Mouse (Mus musculus): ENCODE results near the gene Eps15l1. TPM values are rescaled to one million over a fixed set of nuclear protein-coding genes. Genes with fewer than 3 reads are reported as not detected.

Eps15l1 gene
- polyA plus RNA-seq, 1 experiment from 2014 or later: 20.7 TPM

GRCm38 (mm10) chr8:72337034-72337433 lies 84.2 kb downstream of the Eps15l1 start:
- peaks cover 22% of the 10 kb centered on the region; the same call in 1 of the 2 replicates for H3K36me3 ChIP-seq (ENCODE audit: control insufficient read depth, insufficient read depth, low read length)
- TF ChIP-seq CTCF (IDR thresholded peaks at IDR 0.05; ENCODE audit: low read depth) (no peak), EP300 (optimal IDR thresholded peaks at IDR 0.05) (no peak)
- ATAC-seq (ENCODE audit: low FRiP score, low TSS enrichment): no peak
- H3K9ac ChIP-seq (ENCODE audit: low read length): no peak overlapping the region
- H3K27me3 ChIP-seq (ENCODE audit: control insufficient read depth, insufficient read depth, low read length): no peaks in the 10 kb centered on the region
- no peak overlapping the region for H3K4me2 ChIP-seq (replicated peaks; ENCODE audit: low read depth)
- no peak overlapping the region for H3K27ac ChIP-seq (replicated peaks)
- H3K4me1 ChIP-seq (replicated peaks; ENCODE audit: control insufficient read depth, insufficient read depth): no peaks in the 10 kb centered on the region
- H3K9me3 ChIP-seq (ENCODE audit: control insufficient read depth, low read length): no peaks in the 10 kb centered on the region
- no peak overlapping the region for H3K4me3 ChIP-seq (ENCODE audit: low read depth, low read length)
- no peak for DNase-seq (ENCODE audit: low spot score)

GRCm38 (mm10) chr8:72336273-72336672 lies 85.0 kb downstream of the Eps15l1 start:
- no peaks in the 10 kb centered on the region for H3K27me3 ChIP-seq (ENCODE audit: control insufficient read depth, insufficient read depth, low read length)
- no peak for TF ChIP-seq CTCF (IDR thresholded peaks at IDR 0.05; ENCODE audit: low read depth)
- TF ChIP-seq EP300 (optimal IDR thresholded peaks at IDR 0.05): no peak
- no peak for ATAC-seq (ENCODE audit: low FRiP score, low TSS enrichment)
- H3K4me3 ChIP-seq (ENCODE audit: low read depth, low read length): no peak overlapping the region
- H3K4me2 ChIP-seq (replicated peaks; ENCODE audit: low read depth): no peak overlapping the region
- DNase-seq (ENCODE audit: low spot score): no peak
- no peak overlapping the region for H3K27ac ChIP-seq (replicated peaks)
- H3K9me3 ChIP-seq (ENCODE audit: control insufficient read depth, low read length): no peaks in the 10 kb centered on the region
- peaks cover 17% of the 10 kb centered on the region; the same call in 1 of the 2 replicates for H3K36me3 ChIP-seq (ENCODE audit: control insufficient read depth, insufficient read depth, low read length)
- H3K4me1 ChIP-seq (replicated peaks; ENCODE audit: control insufficient read depth, insufficient read depth): no peaks in the 10 kb centered on the region
- WGBS: 47% methylated on average over 2 of the region's 2 CpGs
- no peak overlapping the region for H3K9ac ChIP-seq (ENCODE audit: low read length)

DNA sequence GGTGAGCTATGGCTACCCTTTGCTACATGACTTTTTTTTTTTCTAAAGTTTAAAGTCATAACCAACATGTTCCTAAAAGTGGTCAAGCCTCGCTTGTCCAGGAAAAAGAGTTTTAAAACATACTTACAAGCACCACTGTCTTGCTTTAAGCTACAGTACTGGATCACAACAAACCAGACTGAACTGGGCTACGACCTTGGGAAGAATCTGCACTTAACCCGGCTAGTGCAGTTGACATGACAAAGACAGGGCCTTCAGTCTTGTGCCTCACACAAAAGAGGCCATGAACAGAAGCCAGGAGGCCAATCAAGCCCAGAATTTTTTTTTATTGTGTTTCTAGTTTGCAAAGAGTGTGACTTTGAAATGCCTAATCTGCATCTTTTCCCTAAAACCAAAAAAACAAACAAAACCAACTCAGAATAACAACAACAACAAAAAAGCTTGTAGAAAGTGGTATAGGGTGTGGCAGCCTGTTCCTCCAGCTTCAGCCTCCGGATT lies 87.1 kb downstream of the Eps15l1 start:
- WGBS: 76% methylated on average over 4 of the region's 4 CpGs
- peaks cover 6% of the 10 kb centered on the region; the same call in 1 of the 2 replicates for H3K36me3 ChIP-seq (ENCODE audit: control insufficient read depth, insufficient read depth, low read length)
- TF ChIP-seq CTCF (IDR thresholded peaks at IDR 0.05; ENCODE audit: low read depth) (no peak), EP300 (optimal IDR thresholded peaks at IDR 0.05) (no peak)
- H3K27me3 ChIP-seq (ENCODE audit: control insufficient read depth, insufficient read depth, low read length): no peaks in the 10 kb centered on the region
- H3K9me3 ChIP-seq (ENCODE audit: control insufficient read depth, low read length): no peaks in the 10 kb centered on the region
- no peak for ATAC-seq (ENCODE audit: low FRiP score, low TSS enrichment)
- H3K9ac ChIP-seq (ENCODE audit: low read length): no peak overlapping the region
- DNase-seq (ENCODE audit: low spot score): no peak
- H3K4me1 ChIP-seq (replicated peaks; ENCODE audit: control insufficient read depth, insufficient read depth): no peaks in the 10 kb centered on the region
- H3K4me2 ChIP-seq (replicated peaks; ENCODE audit: low read depth): no peak overlapping the region
- no peak overlapping the region for H3K27ac ChIP-seq (replicated peaks)
- H3K4me3 ChIP-seq (ENCODE audit: low read depth, low read length): no peak overlapping the region

GRCm38 (mm10) chr8:72333429-72334143 lies 87.7 kb downstream of the Eps15l1 start:
- Histone ChIP-seq H3K27me3 (ENCODE audit: control insufficient read depth, insufficient read depth, low read length) (no peaks in the 10 kb centered on the region), H3K36me3 (ENCODE audit: control insufficient read depth, insufficient read depth, low read length) (peaks cover 6% of the 10 kb centered on the region; the same call in 1 of the 2 replicates), H3K4me1 (replicated peaks; ENCODE audit: control insufficient read depth, insufficient read depth) (no peaks in the 10 kb centered on the region), H3K4me2 (replicated peaks; ENCODE audit: low read depth) (no peak overlapping the region), H3K4me3 (ENCODE audit: low read depth, low read length) (no peak overlapping the region), H3K9ac (ENCODE audit: low read length) (no peak overlapping the region), H3K9me3 (ENCODE audit: control insufficient read depth, low read length) (no peaks in the 10 kb centered on the region), H3K27ac (replicated peaks) (no peak overlapping the region)
- TF ChIP-seq CTCF (IDR thresholded peaks at IDR 0.05; ENCODE audit: low read depth): no peak
- TF ChIP-seq EP300 (optimal IDR thresholded peaks at IDR 0.05): no peak
- no peak for ATAC-seq (ENCODE audit: low FRiP score, low TSS enrichment)
- 52% methylated on average over 3 of the region's 3 CpGs for WGBS
- no peak for DNase-seq (ENCODE audit: low spot score)

DNA sequence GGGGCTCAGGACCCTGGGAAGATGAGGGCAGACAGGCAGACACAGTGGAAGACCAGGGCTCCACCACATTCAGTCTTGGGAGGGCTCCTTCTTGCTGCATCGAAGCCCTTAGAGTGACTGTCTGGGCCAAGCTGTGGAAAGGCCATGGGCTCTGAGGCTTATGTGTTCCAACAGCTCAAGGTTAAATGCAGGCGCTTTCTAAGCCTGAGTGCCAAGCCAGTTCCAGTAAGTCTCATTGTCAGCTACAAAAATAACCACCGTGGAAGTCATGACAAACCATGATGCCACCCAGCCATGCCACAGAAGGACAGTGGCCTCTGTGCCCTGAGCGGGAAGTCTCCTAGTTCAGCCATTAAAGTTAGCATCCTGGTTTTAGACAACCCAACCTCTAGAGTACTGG lies 89.6 kb downstream of the Eps15l1 start:
- no peak for DNase-seq (ENCODE audit: low spot score)
- Histone ChIP-seq H3K9ac (ENCODE audit: low read length) (no peak overlapping the region), H3K9me3 (ENCODE audit: control insufficient read depth, low read length) (no peaks in the 10 kb centered on the region), H3K4me3 (ENCODE audit: low read depth, low read length) (no peak overlapping the region), H3K4me2 (replicated peaks; ENCODE audit: low read depth) (no peak overlapping the region), H3K27me3 (ENCODE audit: control insufficient read depth, insufficient read depth, low read length) (no peaks in the 10 kb centered on the region), H3K4me1 (replicated peaks; ENCODE audit: control insufficient read depth, insufficient read depth) (no peaks in the 10 kb centered on the region), H3K27ac (replicated peaks) (no peak overlapping the region), H3K36me3 (ENCODE audit: control insufficient read depth, insufficient read depth, low read length) (peaks cover 2% of the 10 kb centered on the region; the same call in 1 of the 2 replicates)
- ATAC-seq (ENCODE audit: low FRiP score, low TSS enrichment): no peak
- TF ChIP-seq EP300 (optimal IDR thresholded peaks at IDR 0.05): no peak
- 83% methylated on average over 4 of the region's 4 CpGs for WGBS

- WGBS: 77% methylated on average over 6 of the region's 6 CpGs
- ATAC-seq (ENCODE audit: low FRiP score, low TSS enrichment) (no peak), DNase-seq (ENCODE audit: low spot score) (no peak)
- Histone ChIP-seq H3K36me3 (ENCODE audit: control insufficient read depth, insufficient read depth, low read length) (peaks cover 2% of the 10 kb centered on the region; the same call in 1 of the 2 replicates), H3K4me1 (replicated peaks; ENCODE audit: control insufficient read depth, insufficient read depth) (no peaks in the 10 kb centered on the region), H3K27me3 (ENCODE audit: control insufficient read depth, insufficient read depth, low read length) (no peaks in the 10 kb centered on the region), H3K4me3 (ENCODE audit: low read depth, low read length) (no peak overlapping the region), H3K9ac (ENCODE audit: low read length) (no peak overlapping the region), H3K9me3 (ENCODE audit: control insufficient read depth, low read length) (no peaks in the 10 kb centered on the region), H3K4me2 (replicated peaks; ENCODE audit: low read depth) (no peak overlapping the region), H3K27ac (replicated peaks) (no peak overlapping the region)
- TF ChIP-seq CTCF (IDR thresholded peaks at IDR 0.05; ENCODE audit: low read depth): no peak
Measured at GRCm38 (mm10) chr8:72330806-72331516, 90.3 kb downstream of the Eps15l1 start.
